ENCODE assay signal across 8 mouse cellular contexts in the genomic region with DNA sequence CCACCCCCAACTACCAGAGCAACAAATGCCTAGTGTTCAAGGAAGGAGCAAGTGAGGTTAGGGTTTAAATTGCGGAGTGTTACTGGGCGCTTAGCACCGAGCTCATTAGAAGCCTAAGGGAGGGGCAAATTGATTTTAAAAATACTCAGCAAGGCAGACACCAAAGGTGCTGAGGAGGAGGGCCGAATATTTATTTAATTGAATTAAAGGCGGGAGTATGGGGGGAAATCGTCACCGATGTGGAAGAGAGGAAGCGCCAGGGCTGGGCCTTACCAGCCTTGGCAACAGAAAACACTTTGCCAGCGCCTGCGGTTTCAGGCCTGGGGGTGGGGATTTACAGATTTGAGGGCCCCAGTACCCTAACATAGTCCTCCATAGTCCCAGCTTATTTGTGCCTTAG. TPM values are rescaled to one million over a fixed set of nuclear protein-coding genes. Genes with fewer than 3 reads are reported as not detected.
DNase-seq lines count a peak whose midpoint lies in the region; ATAC-seq and TF ChIP-seq lines count a peak whose summit lies in the region.

No protein-coding gene starts in this region.

- TF ChIP-seq CTCF in kidney, adult 2 months (conservative IDR thresholded peaks at IDR 0.05; ENCODE audit: insufficient read depth, insufficient read length, low read depth, low read length): no peak
- TF ChIP-seq CTCF in liver, postnatal 0 days (IDR thresholded peaks at IDR 0.05; ENCODE audit: low read depth): no peak

- H3K27ac ChIP-seq in kidney, adult 2 months (ENCODE audit: insufficient read depth, low read depth, low read length): peak overlapping the region; percentile 69; the same call in 1 of the 2 replicates
- peak overlapping the region; percentile 93 for H3K27ac ChIP-seq in forebrain, embryonic 11.5 days (ENCODE audit: low read depth, low read length)
- peak overlapping the region; percentile 96; the same call in 1 of the 2 replicates for H3K27ac ChIP-seq in kidney, embryonic 14.5 days (ENCODE audit: low read depth, low read length)
- H3K27ac ChIP-seq in liver, postnatal 0 days (ENCODE audit: low read depth): peak overlapping the region; percentile 87

- no peaks in the 10 kb centered on the region for H3K27me3 ChIP-seq in kidney, adult 2 months (replicated peaks; ENCODE audit: control insufficient read depth, insufficient read depth, low read length)
- H3K27me3 ChIP-seq in forebrain, embryonic 11.5 days (ENCODE audit: control insufficient read depth, insufficient read depth, low read length): no peaks in the 10 kb centered on the region
- no peaks in the 10 kb centered on the region for H3K27me3 ChIP-seq in kidney, embryonic 14.5 days (ENCODE audit: control insufficient read depth, insufficient read depth, low read length)
- H3K27me3 ChIP-seq in liver, postnatal 0 days (ENCODE audit: insufficient read depth, low read length): no peaks in the 10 kb centered on the region

- no peaks in the 10 kb centered on the region; the same call in 1 of the 2 replicates for H3K4me1 ChIP-seq in kidney, adult 2 months (ENCODE audit: control insufficient read depth, insufficient read depth, low read length)
- H3K4me1 ChIP-seq in forebrain, embryonic 11.5 days (replicated peaks; ENCODE audit: control insufficient read depth, insufficient read depth, low read length): no peaks in the 10 kb centered on the region
- H3K4me1 ChIP-seq in kidney, embryonic 14.5 days (ENCODE audit: control insufficient read depth, insufficient read depth, low read length): no peaks in the 10 kb centered on the region
- peaks cover 12% of the 10 kb centered on the region; the same call in 1 of the 2 replicates for H3K4me1 ChIP-seq in liver, postnatal 0 days (ENCODE audit: insufficient read depth)

- H3K9ac ChIP-seq in forebrain, embryonic 11.5 days (ENCODE audit: low read length): no peak overlapping the region
- H3K9ac ChIP-seq in kidney, embryonic 14.5 days (ENCODE audit: low read depth, low read length): 0 out of 2 replicates have a peak overlapping the region, but pooled peaks have one; percentile 84
- H3K9ac ChIP-seq in liver, postnatal 0 days (replicated peaks): no peak overlapping the region; the same call in 1 of the 2 replicates

- H3K4me3 ChIP-seq in kidney, adult 2 months (ENCODE audit: insufficient read depth, low read depth, low read length): no peak overlapping the region
- H3K4me3 ChIP-seq in forebrain, embryonic 11.5 days (ENCODE audit: low read depth, low read length): peak overlapping the region; percentile 62; the same call in 1 of the 2 replicates
- H3K4me3 ChIP-seq in kidney, embryonic 14.5 days (ENCODE audit: low read length): peak overlapping the region; percentile 69; the same call in 1 of the 2 replicates
- H3K4me3 ChIP-seq in liver, postnatal 0 days (ENCODE audit: low read depth, low read length): peak overlapping the region; percentile 69; the same call in 1 of the 2 replicates

- H3K36me3 ChIP-seq in kidney, adult 2 months (ENCODE audit: control insufficient read depth, insufficient read depth, low read length): no peaks in the 10 kb centered on the region
- no peaks in the 10 kb centered on the region for H3K36me3 ChIP-seq in forebrain, embryonic 11.5 days (ENCODE audit: control insufficient read depth, insufficient read depth, low read length)
- H3K36me3 ChIP-seq in kidney, embryonic 14.5 days (ENCODE audit: control insufficient read depth, insufficient read depth, low read length): no peaks in the 10 kb centered on the region
- no peaks in the 10 kb centered on the region for H3K36me3 ChIP-seq in liver, postnatal 0 days (replicated peaks; ENCODE audit: insufficient read depth, low read length)

- DNase-seq in kidney, adult 2 months: peak; percentile 21
- DNase-seq in kidney, adult 18-20 months: no peak
- DNase-seq in brain, adult 2 months (ENCODE audit: low read depth, low spot score): peak; percentile 43
- DNase-seq in forebrain, embryonic 11.5 days (ENCODE audit: low spot score): peak; percentile 47
- peak; percentile 17 for DNase-seq in liver, postnatal 0 days
- peak; percentile 41 for DNase-seq in right cerebral cortex, postnatal 10 days (ENCODE audit: low spot score in 2 of 2)
- no peak for DNase-seq in urinary bladder, postnatal 14 days (ENCODE audit: low spot score)

- H3K4me2 ChIP-seq in forebrain, embryonic 11.5 days (ENCODE audit: low read depth, low read length, severe bottlenecking): peak overlapping the region; percentile 46
- H3K4me2 ChIP-seq in kidney, embryonic 14.5 days (replicated peaks; ENCODE audit: low read depth, low read length): peak overlapping the region; percentile 36
- peak overlapping the region; percentile 74 for H3K4me2 ChIP-seq in liver, postnatal 0 days (ENCODE audit: low read depth, low read length)

- WGBS in kidney, adult 2 months: 6% methylated on average over 10 of the region's 10 CpGs
- WGBS in forebrain, embryonic 11.5 days: 13% methylated on average over 10 of the region's 10 CpGs
- WGBS in kidney, embryonic 14.5 days: 28% methylated on average over 10 of the region's 10 CpGs
- 18% methylated on average over 10 of the region's 10 CpGs for WGBS in liver, postnatal 0 days (ENCODE audit: insufficient replicate concordance)

- H3K9me3 ChIP-seq in forebrain, embryonic 11.5 days (ENCODE audit: control insufficient read depth, low read length): no peaks in the 10 kb centered on the region
- no peaks in the 10 kb centered on the region for H3K9me3 ChIP-seq in kidney, embryonic 14.5 days (ENCODE audit: control insufficient read depth, low read length)
- no peaks in the 10 kb centered on the region for H3K9me3 ChIP-seq in liver, postnatal 0 days (ENCODE audit: low read length)

- peak; percentile 24; the same call in 1 of the 2 replicates for ATAC-seq in forebrain, embryonic 11.5 days (replicated peaks; ENCODE audit: low FRiP score)
- no peak for ATAC-seq in kidney, embryonic 14.5 days (ENCODE audit: low FRiP score, low TSS enrichment)
- no peak for ATAC-seq in liver, postnatal 0 days

- no peak for TF ChIP-seq POLR2A in kidney, adult 2 months (IDR thresholded peaks at IDR 0.05; ENCODE audit: low read depth, low read length)

- no peak for TF ChIP-seq EP300 in liver, postnatal 0 days (IDR thresholded peaks at IDR 0.05; ENCODE audit: low read depth)

RNA-seq across cellular contexts. Expression of gene Tbl1x, which starts 1.0 kb away (rescaled TPM):
- polyA plus RNA-seq in kidney, adult 2 months (2012; rRNA removed): 15.2 and 17.1 TPM in 2 replicates
- polyA plus RNA-seq in forebrain, embryonic 11.5 days (2014; fragmentation: Nextera tagmentation; extraction: Ambion mirVana): 79.4 and 86.6 TPM in 2 replicates
- 67.1 and 98.9 TPM in 2 replicates for polyA plus RNA-seq in kidney, embryonic 14.5 days (2014; fragmentation: Nextera tagmentation; extraction: Ambion mirVana)
- 10.3 and 11.6 TPM in 2 replicates for polyA plus RNA-seq in liver, postnatal 0 days (2015; fragmentation: Nextera tagmentation; extraction: Ambion mirVana)

Comparison
In these comparisons a context has a peak if more than half of its experiments do, and no peak if none do; other contexts are left out.
1. DNase-seq: peak in kidney, adult 2 months (single experiment), brain, adult 2 months (single experiment), forebrain, embryonic 11.5 days (single experiment), liver, postnatal 0 days (single experiment) and right cerebral cortex, postnatal 10 days (2 of 2); none in kidney, adult 18-20 months (single experiment) and urinary bladder, postnatal 14 days (single experiment).
2. Peak in every context shown above with its lines, with median percentiles within 50 percentile points of each other: H3K27ac ChIP-seq and H3K4me2 ChIP-seq.